Mouse (Mus musculus) brain, embryonic 14.5 days (tissue): ENCODE data around the gene Nsun2. TPM values are rescaled to one million over a fixed set of nuclear protein-coding genes. Genes with fewer than 3 reads are reported as not detected.

Source experiments
- DNase-seq: peaks from one replicate; pipeline ENCODE4 v3.0.0-alpha.2; 2011; ENCODE audit warnings: low read depth
- CTCF ChIP-seq: fragments of 200-500 bp; IDR thresholded peaks from 2 replicates; pipeline ENCODE4 v1.5.1; 2012; ENCODE audit warnings: inconsistent platforms, mild to moderate bottlenecking, moderate library complexity, borderline replicate concordance; ENCODE audit not compliant: insufficient read depth, insufficient read length; ENCODE audit errors: extremely low read depth
- POLR2A ChIP-seq: fragments of 200-500 bp; IDR thresholded peaks from 2 replicates; pipeline ENCODE4 v1.6.1; 2012; ENCODE audit warnings: mild to moderate bottlenecking, inconsistent platforms, borderline replicate concordance; ENCODE audit not compliant: poor library complexity, insufficient read depth, insufficient read length, severe bottlenecking; ENCODE audit errors: extremely low read depth
- polyA plus RNA-seq: library from polyadenylated mRNA; depleted of rRNA; stranded (reverse); fragments of >200 nt; gene quantifications from 2 replicates; pipeline ENCODE4 v1.2.3, GENCODE M21; 2012; rRNA removed

Nsun2 gene
- polyA plus RNA-seq, 1 experiment, result 79.8 TPM

- DNase-seq, result no peak
Measured at GRCm38 (mm10) chr13:69672121-69672520, 138.6 kb downstream of the Nsun2 start.

GRCm38 (mm10) chr13:69672565-69672964, 139.0 kb downstream of the Nsun2 start:
- TF ChIP-seq POLR2A (no peak), CTCF (no peak)
- DNase-seq, result no peak

More at GRCm38 (mm10) chr13:69672121-69672520, 138.6 kb downstream of the Nsun2 start:
- TF ChIP-seq CTCF, result no peak
- TF ChIP-seq POLR2A, result no peak

DNA sequence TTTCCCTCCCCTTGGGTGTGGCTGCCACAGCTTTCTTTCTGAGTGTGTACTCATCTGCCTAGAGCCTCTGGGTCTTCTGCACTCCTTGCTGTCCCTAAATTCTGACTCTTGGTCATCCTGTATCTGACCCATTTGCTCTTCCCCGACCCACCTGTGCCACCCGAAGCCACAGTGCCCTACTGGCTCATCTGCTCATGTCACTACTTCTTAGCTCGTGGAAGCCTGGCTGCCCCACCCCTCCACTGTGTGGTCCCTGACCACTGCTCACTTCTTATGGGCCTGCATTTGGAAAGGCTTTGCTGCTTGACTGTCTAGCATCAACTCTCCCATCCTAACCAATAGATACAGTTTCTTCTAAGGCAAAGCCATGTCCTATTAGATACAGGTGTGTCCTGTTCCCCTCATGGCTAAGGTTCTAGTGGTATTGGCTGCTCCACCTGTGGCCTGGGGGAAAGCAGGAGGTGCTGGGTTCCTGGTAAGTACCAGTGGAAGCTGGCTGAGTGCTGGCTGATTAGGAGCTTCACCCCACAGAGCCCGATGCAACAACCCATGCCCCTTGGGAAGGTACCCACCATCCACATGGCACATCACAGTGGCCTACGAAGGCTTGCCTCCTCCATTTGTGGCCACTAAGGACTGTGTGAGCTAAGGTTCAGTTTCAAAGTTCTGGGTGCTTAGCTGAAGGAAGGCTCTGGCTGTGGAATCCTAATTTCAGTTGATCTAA, 139.8 kb downstream of the Nsun2 start:
- DNase-seq, result no peak
- no peak for TF ChIP-seq CTCF

DNA sequence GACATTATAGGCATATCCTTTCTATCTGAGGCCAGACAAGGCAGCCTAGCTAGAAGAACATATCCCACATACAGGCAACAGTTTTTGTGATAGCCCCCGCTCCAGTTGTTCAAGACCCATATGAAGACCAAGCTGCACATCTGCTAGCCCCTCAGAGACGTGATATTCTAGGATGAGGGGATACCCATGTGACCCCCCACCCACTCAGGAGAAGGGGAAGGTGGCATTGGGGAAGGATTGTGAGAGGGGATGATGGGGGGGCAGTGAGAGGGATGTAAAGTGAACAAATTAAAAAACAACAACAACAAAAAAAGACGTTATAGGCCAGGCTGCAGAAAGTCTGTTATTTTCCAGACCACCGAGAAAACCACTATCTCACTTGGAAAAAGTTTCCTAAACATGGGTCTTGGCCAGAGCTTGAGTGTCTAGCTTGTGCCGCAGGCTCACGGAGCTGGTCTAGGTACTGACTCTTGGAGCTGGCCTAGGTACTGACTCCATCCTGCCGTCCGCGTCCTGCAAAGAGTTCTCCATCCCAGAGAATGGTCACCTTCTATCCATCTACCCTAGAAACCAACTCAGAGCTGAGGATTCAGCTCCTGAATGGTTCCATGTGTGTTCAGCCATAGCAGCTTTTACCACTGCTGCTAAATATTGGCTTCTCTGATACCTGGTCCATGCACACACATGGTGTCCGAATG, 140.5 kb downstream of the Nsun2 start:
- no peak for DNase-seq
- no peak for TF ChIP-seq POLR2A
- no peak for TF ChIP-seq CTCF

Other genes with a start within 250 kb of the Nsun2 start
- 28.7 and 34.5 TPM in 2 replicates for gene Tent4a, start 871 bp downstream of the Nsun2 start, polyA plus RNA-seq
- gene Srd5a1, start 77.7 kb downstream of the Nsun2 start, polyA plus RNA-seq, result 13.5 and 14.1 TPM in 2 replicates
- gene Ube2ql1, start 206.1 kb downstream of the Nsun2 start, polyA plus RNA-seq, result 66.3 and 122 TPM in 2 replicates